Mouse (Mus musculus) cerebellum, adult 2 months (tissue): ENCODE results near the gene Cryl1. TPM values are rescaled to one million over a fixed set of nuclear protein-coding genes. Genes with fewer than 3 reads are reported as not detected.

Experiments used
- DNase-seq, 2 experiments: peaks; one replicate each; pipeline ENCODE4 v3.0.0; 2021
- H3K27ac ChIP-seq: fragments of 200-500 bp; 2 replicates; pipeline ENCODE4 v1.5.1; 2012; ENCODE audit warnings: low read length, control low read depth, inconsistent platforms; ENCODE audit not compliant: insufficient read depth
- H3K27me3 ChIP-seq: fragments of 200-500 bp; 2 replicates; pipeline ENCODE4 v1.6.1; 2012; ENCODE audit warnings: inconsistent platforms, mild to moderate bottlenecking, low read length, moderate library complexity; ENCODE audit not compliant: control insufficient read depth, insufficient read depth
- H3K4me1 ChIP-seq: fragments of 200-500 bp; 2 replicates; pipeline ENCODE4 v1.6.1; 2011; ENCODE audit warnings: low read length; ENCODE audit not compliant: control insufficient read depth, insufficient read depth
- H3K4me3 ChIP-seq: fragments of 200-500 bp; replicated peaks from 2 replicates; pipeline ENCODE3; 2011; ENCODE audit warnings: mild to moderate bottlenecking, low read depth, low read length, control low read depth; ENCODE audit not compliant: insufficient read depth
- CTCF ChIP-seq: fragments of 200-500 bp; IDR thresholded peaks from 2 replicates; pipeline ENCODE4 v1.5.1; 2011; ENCODE audit warnings: low read depth, mild to moderate bottlenecking, control low read depth, low read length, moderate library complexity, borderline replicate concordance; ENCODE audit not compliant: insufficient read depth
- POLR2A ChIP-seq: fragments of 200-500 bp; IDR thresholded peaks from 2 replicates; pipeline ENCODE4 v1.6.1; 2011; ENCODE audit warnings: low read length, control low read depth, borderline replicate concordance; ENCODE audit not compliant: insufficient read depth
- WGBS: fragments of 180-500 bp; shearing (Covaris S2); methylation state at CpG from one replicate; pipeline ENCODE4 v1.1.7; 2018; 5-methylcytosine and 5-hydroxymethylcytosine counted together
- polyA plus RNA-seq: library from polyadenylated mRNA; depleted of rRNA; stranded (reverse); fragments of >200 nt; gene quantifications from 2 replicates; pipeline ENCODE4 v1.2.3, GENCODE M21; 2012

Cryl1 gene
- polyA plus RNA-seq, 1 experiment = 21.0 TPM

DNA sequence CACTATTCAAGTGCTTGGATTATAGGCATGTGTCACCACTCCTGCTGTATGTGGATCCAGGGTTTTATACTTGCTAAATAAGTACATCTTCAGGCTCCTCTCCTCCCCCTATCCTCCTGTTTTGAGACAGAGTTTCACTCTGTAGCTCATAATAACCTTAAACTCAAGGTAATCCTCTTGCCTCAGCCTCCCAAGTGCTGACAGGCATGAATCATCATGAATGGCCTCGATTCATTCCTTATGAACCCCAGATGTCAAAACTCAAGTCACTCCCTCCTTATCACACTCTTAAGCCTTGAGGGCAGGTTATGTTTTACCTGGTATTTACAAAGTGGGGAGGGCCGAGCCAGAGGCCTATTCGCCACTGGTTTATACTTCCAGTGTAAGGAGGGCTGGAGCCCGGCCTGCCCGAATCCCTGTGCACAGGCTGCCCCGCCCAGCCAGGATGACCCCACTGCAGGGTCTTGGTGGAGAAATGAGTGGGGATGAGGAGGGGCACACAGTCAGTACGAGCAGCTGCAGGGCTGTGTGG, 121.8 kb downstream of the Cryl1 start:
- TF ChIP-seq CTCF = no peak
- TF ChIP-seq POLR2A = no peak
- no peak for DNase-seq
- Histone ChIP-seq H3K4me3 (no peak overlapping the region), H3K27me3 (no peaks in the 10 kb centered on the region), H3K4me1 (no peaks in the 10 kb centered on the region), H3K27ac (no peak overlapping the region)
- 85% methylated on average over 7 of the region's 7 CpGs for WGBS

DNA sequence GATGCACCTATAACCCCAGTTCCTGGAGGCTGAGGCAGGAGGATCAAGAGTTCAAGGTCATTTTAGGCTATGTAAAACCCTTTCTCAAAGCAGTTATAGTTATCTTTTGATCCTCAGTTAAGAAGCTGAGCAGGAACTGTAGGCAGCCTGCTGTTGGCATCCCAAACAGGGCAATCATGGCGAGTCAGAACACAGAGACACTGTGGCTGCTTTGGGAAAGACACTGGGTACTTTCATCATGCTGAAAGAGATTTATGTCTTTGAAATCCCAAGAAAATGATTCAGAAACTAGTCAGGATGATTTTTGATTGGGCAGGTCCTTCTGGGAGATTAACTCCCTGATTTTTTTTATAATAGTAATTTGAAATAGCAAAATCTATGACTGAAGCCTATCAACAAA, 126.0 kb downstream of the Cryl1 start:
- 88% methylated on average over 1 of the region's 1 CpGs for WGBS
- no peaks in the 10 kb centered on the region; the same call in 1 of the 2 replicates for H3K27me3 ChIP-seq
- DNase-seq = no peak
- no peaks in the 10 kb centered on the region; the same call in 1 of the 2 replicates for H3K4me1 ChIP-seq
- TF ChIP-seq POLR2A (no peak), CTCF (no peak)
- no peak overlapping the region for H3K4me3 ChIP-seq
- no peak overlapping the region for H3K27ac ChIP-seq

DNA sequence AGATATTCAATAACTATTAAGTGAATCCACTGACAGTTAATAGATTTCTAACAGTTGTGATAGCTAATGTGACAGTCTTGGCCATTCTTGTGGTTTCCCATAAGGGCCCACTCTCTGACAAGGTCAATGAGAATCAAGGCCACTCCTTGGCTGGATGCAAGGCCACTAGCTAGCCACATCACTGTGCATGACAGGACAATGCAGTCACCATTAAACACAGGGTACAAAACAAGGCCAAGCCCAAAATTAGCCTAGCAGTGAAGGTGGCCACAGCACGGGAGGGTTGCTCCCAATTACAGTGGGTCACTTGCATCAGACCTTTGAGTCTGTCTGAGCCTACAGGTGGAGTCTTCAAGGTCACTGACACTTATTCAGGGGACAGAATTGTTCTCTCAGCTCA, 126.5 kb downstream of the Cryl1 start:
- no peak overlapping the region for H3K4me3 ChIP-seq
- DNase-seq = no peak
- H3K27me3 ChIP-seq = no peaks in the 10 kb centered on the region; the same call in 1 of the 2 replicates
- no peak for TF ChIP-seq CTCF
- TF ChIP-seq POLR2A = no peak
- WGBS = 77% methylated on average over 1 of the region's 1 CpGs
- H3K4me1 ChIP-seq = no peaks in the 10 kb centered on the region; the same call in 1 of the 2 replicates
- no peak overlapping the region for H3K27ac ChIP-seq

DNA sequence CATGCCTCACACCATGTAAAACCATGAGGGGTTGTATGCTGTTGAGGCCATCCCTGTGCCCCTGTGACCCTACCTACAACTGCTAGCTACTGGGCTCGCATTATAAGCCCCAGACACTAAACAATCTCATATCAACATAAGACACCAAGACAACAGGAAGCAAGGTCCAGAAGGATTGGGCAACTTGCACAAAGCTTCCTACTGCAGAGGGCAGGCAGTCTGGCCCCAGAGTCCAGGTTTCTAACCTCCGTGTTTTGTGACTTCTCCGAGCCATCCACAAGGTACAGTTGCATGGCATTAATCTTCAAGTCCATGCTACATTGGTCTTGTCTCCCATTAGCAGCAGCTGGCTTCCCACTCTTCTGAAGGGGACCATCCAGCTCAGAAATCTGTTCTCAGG, 129.4 kb downstream of the Cryl1 start:
- 89% methylated on average over 3 of the region's 3 CpGs for WGBS
- Histone ChIP-seq H3K27me3 (no peaks in the 10 kb centered on the region; the same call in 1 of the 2 replicates), H3K4me1 (no peaks in the 10 kb centered on the region; the same call in 1 of the 2 replicates), H3K4me3 (no peak overlapping the region), H3K27ac (no peak overlapping the region)
- TF ChIP-seq CTCF = no peak
- TF ChIP-seq POLR2A = no peak
- no peak for DNase-seq

DNA sequence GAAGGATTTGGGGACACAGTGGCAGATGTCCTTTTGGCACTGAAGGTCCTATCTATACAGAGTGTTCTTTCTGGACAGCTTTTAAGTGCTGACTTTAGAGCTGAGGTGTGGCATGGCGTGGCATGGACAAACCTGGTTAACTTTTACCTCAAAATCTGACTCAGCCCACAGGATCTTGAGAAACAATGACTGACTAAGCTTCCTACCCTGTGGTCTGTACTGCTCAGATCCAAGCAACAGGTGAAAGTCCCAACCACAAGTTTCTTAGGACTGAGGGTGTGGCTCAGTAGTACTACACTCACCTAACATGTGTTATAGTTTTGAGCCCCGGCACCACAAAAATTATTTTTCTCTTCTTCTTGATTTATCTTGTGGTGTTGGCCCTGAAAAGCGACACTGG, 130.0 kb downstream of the Cryl1 start:
- H3K4me1 ChIP-seq = no peaks in the 10 kb centered on the region; the same call in 1 of the 2 replicates
- no peaks in the 10 kb centered on the region; the same call in 1 of the 2 replicates for H3K27me3 ChIP-seq
- H3K4me3 ChIP-seq = no peak overlapping the region
- no peak for DNase-seq
- 91% methylated on average over 3 of the region's 3 CpGs for WGBS
- no peak overlapping the region for H3K27ac ChIP-seq
- TF ChIP-seq POLR2A (no peak), CTCF (no peak)

DNA sequence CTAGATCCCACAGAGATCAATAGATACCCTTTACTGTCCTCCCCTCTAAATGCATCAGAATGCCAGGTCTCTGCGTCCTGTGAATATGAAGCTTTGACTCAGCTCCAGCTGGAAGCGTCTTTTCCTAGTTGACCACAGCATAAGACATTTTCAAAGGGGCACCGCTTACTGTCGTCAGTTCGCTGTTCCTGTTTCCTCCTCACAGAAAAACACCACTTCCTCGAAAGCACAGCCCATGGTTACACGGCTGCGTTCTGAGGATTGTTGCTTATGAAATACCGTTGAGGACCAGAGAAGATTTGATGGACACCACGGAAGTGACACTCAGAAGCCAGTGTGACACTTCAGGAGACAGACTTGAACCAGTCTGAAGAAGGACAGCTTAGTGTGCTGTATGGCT, 134.4 kb downstream of the Cryl1 start:
- TF ChIP-seq CTCF (no peak), POLR2A (no peak)
- H3K27ac ChIP-seq = no peak overlapping the region
- DNase-seq = no peak
- no peaks in the 10 kb centered on the region for H3K4me1 ChIP-seq
- 69% methylated on average over 10 of the region's 10 CpGs for WGBS
- no peaks in the 10 kb centered on the region; the same call in 1 of the 2 replicates for H3K27me3 ChIP-seq
- H3K4me3 ChIP-seq = no peak overlapping the region

DNA sequence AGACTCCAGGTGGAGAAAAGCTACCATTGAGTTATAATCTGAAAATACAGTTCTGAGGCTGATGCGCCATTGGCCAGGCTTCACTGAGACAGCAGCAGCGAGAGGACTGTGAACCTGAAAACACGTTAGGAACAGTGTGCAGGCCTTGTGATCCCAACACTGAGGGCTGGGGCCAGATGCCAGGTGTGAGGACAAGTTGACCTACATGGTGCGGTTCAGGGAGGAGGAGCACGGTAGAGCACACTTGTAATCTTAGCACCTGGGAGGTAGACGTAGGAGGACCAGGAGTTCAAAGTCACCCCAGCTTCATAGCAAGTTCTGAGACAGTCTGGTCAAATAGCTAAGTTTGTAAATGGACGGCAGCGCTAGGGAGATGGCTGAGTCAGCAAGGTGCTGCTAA, 139.0 kb downstream of the Cryl1 start:
- TF ChIP-seq CTCF (no peak), POLR2A (no peak)

DNA sequence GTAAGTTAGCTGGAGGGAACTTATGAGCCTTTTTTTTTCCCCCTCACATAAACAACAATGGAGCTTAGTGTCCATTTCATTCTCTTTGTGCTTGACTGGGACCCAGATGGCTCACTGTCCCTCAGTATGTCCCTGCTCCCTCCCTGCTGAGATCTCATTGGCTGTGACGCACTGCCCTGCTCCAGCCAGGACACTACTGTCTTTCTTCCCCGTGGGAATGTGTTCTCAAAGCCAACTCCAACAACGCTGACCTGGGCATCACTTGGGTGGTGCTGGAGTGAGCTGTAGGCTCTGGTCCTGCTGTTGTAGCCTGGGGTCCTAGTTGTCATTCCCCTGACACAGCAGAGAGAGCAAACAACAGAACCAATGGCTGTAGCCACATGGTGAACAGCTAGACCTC, 149.7 kb downstream of the Cryl1 start:
- DNase-seq = peak in 1 of 2 experiments; percentile 17
- 7% methylated on average over 3 of the region's 3 CpGs for WGBS
- TF ChIP-seq CTCF = no peak
- TF ChIP-seq POLR2A = no peak
- Histone ChIP-seq H3K4me1 (no peaks in the 10 kb centered on the region), H3K27ac (no peak overlapping the region), H3K4me3 (no peak overlapping the region), H3K27me3 (no peaks in the 10 kb centered on the region)

More for the DNA sequence above, 139.0 kb downstream of the Cryl1 start:
- no peak overlapping the region for H3K4me3 ChIP-seq
- no peak for DNase-seq
- H3K27me3 ChIP-seq = no peaks in the 10 kb centered on the region
- no peak overlapping the region for H3K27ac ChIP-seq
- H3K4me1 ChIP-seq = no peaks in the 10 kb centered on the region
- 88% methylated on average over 8 of the region's 8 CpGs for WGBS

DNA sequence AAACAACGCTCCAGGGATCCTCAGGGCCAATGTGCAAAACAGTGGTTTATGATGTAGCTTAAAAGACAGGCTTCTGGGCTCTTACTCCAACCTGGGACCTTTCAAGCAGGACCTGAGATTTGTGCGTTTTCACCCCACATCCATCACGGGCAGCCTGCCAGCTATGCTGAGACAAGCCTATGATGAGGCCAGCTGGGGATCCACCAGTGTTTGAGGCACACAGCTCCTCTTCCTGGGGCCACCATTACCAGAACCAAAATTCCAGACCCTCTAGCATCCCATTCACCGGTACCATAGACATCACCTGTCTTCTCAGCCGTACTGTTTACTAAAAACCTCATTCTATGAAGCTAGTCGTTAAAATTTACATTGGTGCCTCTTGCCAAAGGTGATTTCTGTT, 151.8 kb downstream of the Cryl1 start:
- no peak overlapping the region for H3K4me3 ChIP-seq
- WGBS = 69% methylated on average over 6 of the region's 6 CpGs
- H3K27me3 ChIP-seq = no peaks in the 10 kb centered on the region
- H3K4me1 ChIP-seq = no peaks in the 10 kb centered on the region
- DNase-seq = no peak
- H3K27ac ChIP-seq = no peak overlapping the region
- TF ChIP-seq CTCF (no peak), POLR2A (no peak)
